Mouse (Mus musculus) kidney, embryonic 15.5 days (tissue): ENCODE results near the gene Itpr2. TPM values are rescaled to one million over a fixed set of nuclear protein-coding genes. Genes with fewer than 3 reads are reported as not detected.

Experiments
- ATAC-seq: fragments of 200-750 bp; cut with Nextera tagmentation; replicated peaks from 2 replicates; pipeline ENCODE4 v1.8.0; 2017; ENCODE audit warnings: moderate TSS enrichment; ENCODE audit not compliant: low FRiP score
- H3K27ac ChIP-seq: fragments of 300-500 bp; sonication (generic); 2 replicates; pipeline ENCODE4 v1.5.1; 2015; ENCODE audit warnings: mild to moderate bottlenecking, inconsistent platforms
- H3K27me3 ChIP-seq: fragments of 300-500 bp; sonication (generic); 2 replicates; pipeline ENCODE4 v1.6.1; 2015; ENCODE audit warnings: inconsistent platforms
- H3K36me3 ChIP-seq: fragments of 300-500 bp; sonication (generic); 2 replicates; pipeline ENCODE4 v1.6.1; 2015; ENCODE audit warnings: inconsistent platforms
- H3K4me1 ChIP-seq: fragments of 300-500 bp; sonication (generic); 2 replicates; pipeline ENCODE4 v1.6.1; 2015; ENCODE audit warnings: inconsistent platforms
- H3K4me2 ChIP-seq: fragments of 300-500 bp; sonication (generic); 2 replicates; pipeline ENCODE4 v1.6.1; 2015; ENCODE audit warnings: moderate library complexity, mild to moderate bottlenecking, inconsistent platforms
- H3K4me3 ChIP-seq: fragments of 300-500 bp; sonication (generic); replicated peaks from 2 replicates; pipeline ENCODE4 v1.5.1; 2015; ENCODE audit warnings: mild to moderate bottlenecking, inconsistent platforms
- H3K9ac ChIP-seq: fragments of 300-500 bp; sonication (generic); 2 replicates; pipeline ENCODE4 v1.6.1; 2015; ENCODE audit warnings: mild to moderate bottlenecking, inconsistent platforms
- H3K9me3 ChIP-seq: fragments of 300-500 bp; sonication (generic); replicated peaks from 2 replicates; pipeline ENCODE4 v1.6.1; 2016; ENCODE audit warnings: inconsistent platforms
- whole genome bisulfite sequencing: fragments of 180-500 bp; shearing (Covaris S2); methylation state at CpG from one replicate; pipeline ENCODE4 v1.1.7; 2015; ENCODE audit warnings: mixed read lengths; 5-methylcytosine and 5-hydroxymethylcytosine counted together
- polyA plus RNA-seq: library from polyadenylated mRNA; unstranded; fragments of >200 nt; fragmentation: Nextera tagmentation; extraction: Ambion mirVana; gene quantifications from 2 replicates; pipeline ENCODE4 v1.2.1, GENCODE M21; 2015

Itpr2 gene
- polyA plus RNA-seq, 1 experiment from 2014 or later = 15.0 TPM

GRCm38 (mm10) chr6:146405380-146405779 is 96.6 kb downstream of the Itpr2 start:
- no peak for ATAC-seq

GRCm38 (mm10) chr6:146404876-146405275 is 97.1 kb downstream of the Itpr2 start:
- 82% methylated on average over 4 of the region's 4 CpGs for WGBS

More at GRCm38 (mm10) chr6:146405380-146405779, 96.6 kb downstream of the Itpr2 start:
- 59% methylated on average over 6 of the region's 6 CpGs for WGBS
- peaks cover 16% of the 10 kb centered on the region for H3K4me1 ChIP-seq
- H3K27me3 ChIP-seq = no peaks in the 10 kb centered on the region
- no peak overlapping the region for H3K27ac ChIP-seq
- no peaks in the 10 kb centered on the region for H3K36me3 ChIP-seq
- no peaks in the 10 kb centered on the region for H3K9me3 ChIP-seq
- H3K9ac ChIP-seq = no peak overlapping the region
- H3K4me2 ChIP-seq = no peak overlapping the region
- H3K4me3 ChIP-seq = no peak overlapping the region

GRCm38 (mm10) chr6:146404156-146404555 is 97.9 kb downstream of the Itpr2 start:
- 66% methylated on average over 10 of the region's 10 CpGs for WGBS
- no peak for ATAC-seq
- H3K4me2 ChIP-seq = no peak overlapping the region
- no peaks in the 10 kb centered on the region for H3K27me3 ChIP-seq
- H3K9me3 ChIP-seq = no peaks in the 10 kb centered on the region
- no peak overlapping the region for H3K4me3 ChIP-seq
- H3K27ac ChIP-seq = no peak overlapping the region
- peaks cover 8% of the 10 kb centered on the region for H3K4me1 ChIP-seq
- H3K36me3 ChIP-seq = no peaks in the 10 kb centered on the region
- H3K9ac ChIP-seq = no peak overlapping the region

More at GRCm38 (mm10) chr6:146404876-146405275, 97.1 kb downstream of the Itpr2 start:
- no peak overlapping the region for H3K27ac ChIP-seq
- H3K9ac ChIP-seq = no peak overlapping the region
- no peak for ATAC-seq
- no peak overlapping the region for H3K4me2 ChIP-seq
- H3K4me1 ChIP-seq = peaks cover 13% of the 10 kb centered on the region
- H3K9me3 ChIP-seq = no peaks in the 10 kb centered on the region
- H3K4me3 ChIP-seq = no peak overlapping the region
- H3K27me3 ChIP-seq = no peaks in the 10 kb centered on the region
- H3K36me3 ChIP-seq = no peaks in the 10 kb centered on the region

- H3K9me3 ChIP-seq = no peaks in the 10 kb centered on the region
- 48% methylated on average over 6 of the region's 6 CpGs for WGBS
- no peaks in the 10 kb centered on the region for H3K36me3 ChIP-seq
- ATAC-seq = peak; percentile 70; the same call in 1 of the 2 replicates
- H3K27me3 ChIP-seq = no peaks in the 10 kb centered on the region
- no peak overlapping the region for H3K9ac ChIP-seq
- H3K4me1 ChIP-seq = peaks cover 8% of the 10 kb centered on the region
- H3K4me3 ChIP-seq = no peak overlapping the region
- no peak overlapping the region for H3K4me2 ChIP-seq
- H3K27ac ChIP-seq = no peak overlapping the region
These were observed 98.9 kb downstream of the Itpr2 start for GRCm38 (mm10) chr6:146402905-146403642.

GRCm38 (mm10) chr6:146397803-146398202 is 104.2 kb downstream of the Itpr2 start:
- WGBS = 74% methylated on average over 3 of the region's 3 CpGs
- Histone ChIP-seq H3K4me1 (peaks cover 2% of the 10 kb centered on the region), H3K4me2 (no peak overlapping the region), H3K9me3 (no peaks in the 10 kb centered on the region), H3K27me3 (no peaks in the 10 kb centered on the region), H3K27ac (no peak overlapping the region), H3K9ac (no peak overlapping the region), H3K36me3 (no peaks in the 10 kb centered on the region), H3K4me3 (no peak overlapping the region)
- no peak for ATAC-seq

GRCm38 (mm10) chr6:146396253-146396652 is 105.8 kb downstream of the Itpr2 start:
- H3K27ac ChIP-seq = no peak overlapping the region
- ATAC-seq = no peak
- WGBS = 82% methylated on average over 5 of the region's 5 CpGs
- no peaks in the 10 kb centered on the region for H3K36me3 ChIP-seq
- H3K4me3 ChIP-seq = no peak overlapping the region
- no peak overlapping the region for H3K9ac ChIP-seq
- no peaks in the 10 kb centered on the region for H3K27me3 ChIP-seq
- peaks cover 2% of the 10 kb centered on the region; the same call in 1 of the 2 replicates for H3K4me1 ChIP-seq
- no peak overlapping the region for H3K4me2 ChIP-seq
- H3K9me3 ChIP-seq = no peaks in the 10 kb centered on the region

- H3K4me2 ChIP-seq = no peak overlapping the region
- H3K27ac ChIP-seq = no peak overlapping the region
- no peak for ATAC-seq
- H3K9ac ChIP-seq = no peak overlapping the region
- H3K9me3 ChIP-seq = no peaks in the 10 kb centered on the region
- no peaks in the 10 kb centered on the region for H3K27me3 ChIP-seq
- peaks cover 2% of the 10 kb centered on the region; the same call in 1 of the 2 replicates for H3K4me1 ChIP-seq
- no peaks in the 10 kb centered on the region for H3K36me3 ChIP-seq
- WGBS = 89% methylated on average over 4 of the region's 4 CpGs
- H3K4me3 ChIP-seq = no peak overlapping the region
These were observed 106.4 kb downstream of the Itpr2 start for GRCm38 (mm10) chr6:146395616-146396015.

- Histone ChIP-seq H3K4me1 (peaks cover 2% of the 10 kb centered on the region; the same call in 1 of the 2 replicates), H3K36me3 (no peaks in the 10 kb centered on the region), H3K9me3 (no peaks in the 10 kb centered on the region), H3K27me3 (no peaks in the 10 kb centered on the region), H3K9ac (no peak overlapping the region), H3K4me2 (no peak overlapping the region), H3K4me3 (no peak overlapping the region), H3K27ac (no peak overlapping the region)
- no peak for ATAC-seq
- WGBS = 84% methylated on average over 2 of the region's 2 CpGs
These were observed 109.8 kb downstream of the Itpr2 start for GRCm38 (mm10) chr6:146392188-146392587.

GRCm38 (mm10) chr6:146390159-146390558 is 111.9 kb downstream of the Itpr2 start:
- H3K27ac ChIP-seq = no peak overlapping the region
- 89% methylated on average over 4 of the region's 4 CpGs for WGBS
- no peaks in the 10 kb centered on the region for H3K9me3 ChIP-seq
- H3K4me2 ChIP-seq = no peak overlapping the region
- no peak for ATAC-seq
- H3K9ac ChIP-seq = no peak overlapping the region
- 0 out of 2 replicates have a peak, but pooled peaks cover 5% of the 10 kb centered on the region for H3K4me1 ChIP-seq
- H3K27me3 ChIP-seq = no peaks in the 10 kb centered on the region
- H3K4me3 ChIP-seq = no peak overlapping the region
- H3K36me3 ChIP-seq = no peaks in the 10 kb centered on the region

GRCm38 (mm10) chr6:146388010-146388409 is 114.0 kb downstream of the Itpr2 start:
- WGBS = 89% methylated on average over 4 of the region's 4 CpGs
- Histone ChIP-seq H3K9ac (no peak overlapping the region), H3K27me3 (no peaks in the 10 kb centered on the region), H3K4me1 (0 out of 2 replicates have a peak, but pooled peaks cover 5% of the 10 kb centered on the region), H3K4me3 (no peak overlapping the region), H3K27ac (no peak overlapping the region), H3K36me3 (no peaks in the 10 kb centered on the region), H3K9me3 (no peaks in the 10 kb centered on the region), H3K4me2 (no peak overlapping the region)
- no peak for ATAC-seq

- H3K27me3 ChIP-seq = no peaks in the 10 kb centered on the region
- 37% methylated on average over 6 of the region's 6 CpGs for WGBS
- H3K4me1 ChIP-seq = 0 out of 2 replicates have a peak, but pooled peaks cover 5% of the 10 kb centered on the region
- no peak overlapping the region for H3K27ac ChIP-seq
- H3K4me2 ChIP-seq = no peak overlapping the region
- no peaks in the 10 kb centered on the region for H3K9me3 ChIP-seq
- no peaks in the 10 kb centered on the region for H3K36me3 ChIP-seq
- no peak overlapping the region for H3K9ac ChIP-seq
- no peak overlapping the region for H3K4me3 ChIP-seq
- no peak for ATAC-seq
These were observed 114.8 kb downstream of the Itpr2 start for GRCm38 (mm10) chr6:146387039-146387713.

- Histone ChIP-seq H3K9me3 (no peaks in the 10 kb centered on the region), H3K4me1 (no peaks in the 10 kb centered on the region), H3K27ac (no peak overlapping the region), H3K9ac (no peak overlapping the region), H3K27me3 (no peaks in the 10 kb centered on the region), H3K4me2 (no peak overlapping the region), H3K4me3 (no peak overlapping the region), H3K36me3 (peaks cover 10% of the 10 kb centered on the region; the same call in 1 of the 2 replicates)
- no peak for ATAC-seq
- 82% methylated on average over 8 of the region's 8 CpGs for WGBS
These were observed 122.8 kb downstream of the Itpr2 start for GRCm38 (mm10) chr6:146379263-146379662.
